Mouse (Mus musculus) B cell, adult 67 days (primary cell): ENCODE measurements around the gene Rasa1. TPM values are rescaled to one million over a fixed set of nuclear protein-coding genes. Genes with fewer than 3 reads are reported as not detected.

ENCODE experiments used
- total RNA-seq, 2 experiments: library from RNA; stranded (reverse); gene quantifications; 4 replicates each; pipeline ENCODE4 v1.2.4; 2023

Rasa1 gene
- 10 to 100 TPM; 81.1 to 97.6 TPM for total RNA-seq

DNA sequence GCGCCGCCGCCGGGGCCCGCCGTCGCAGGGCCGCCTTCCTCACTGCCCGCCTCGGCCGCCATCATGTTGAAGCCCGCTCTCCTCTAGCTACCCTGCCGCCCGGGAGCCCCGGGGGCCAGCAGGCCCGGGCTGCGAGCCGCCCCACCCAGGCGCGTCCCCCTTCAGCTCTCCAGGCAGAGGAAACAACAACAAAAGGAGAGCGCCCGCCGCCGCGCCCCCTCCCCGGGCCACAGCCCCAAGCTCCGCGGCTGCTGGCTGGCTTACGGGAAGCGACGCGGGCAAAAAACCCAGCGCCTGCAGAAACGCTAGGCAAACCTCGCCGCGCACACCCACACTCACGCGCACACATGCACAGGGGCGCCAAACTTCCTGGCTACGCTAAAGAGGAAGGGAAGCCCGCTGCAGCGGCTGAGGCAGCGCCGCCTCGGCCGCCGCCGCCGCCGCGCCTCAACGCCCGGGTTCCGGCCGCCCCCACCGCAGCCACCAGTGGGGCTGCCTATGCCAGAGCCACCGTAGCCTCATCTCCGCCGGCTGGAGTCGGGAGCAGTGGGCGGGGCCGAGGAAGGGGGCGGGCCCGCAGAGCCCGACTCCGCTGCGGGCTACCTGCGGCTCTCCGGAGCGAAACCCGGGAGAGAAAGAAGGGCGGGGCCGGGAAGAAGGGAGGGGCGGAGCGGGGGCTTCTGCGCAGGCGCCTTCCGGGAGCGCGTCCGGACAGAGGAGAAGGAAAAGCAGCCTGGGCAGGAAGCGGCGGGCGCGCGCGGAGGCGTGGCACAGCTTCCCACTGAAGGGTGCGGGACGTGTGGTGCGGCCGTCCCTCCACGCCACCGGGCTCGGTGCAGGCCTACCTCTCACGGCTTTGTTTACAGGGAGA is at the start of gene Rasa1:
Gene Rasa1, minus strand, starts transcription at position 288 of the 871 bp plus-strand sequence.

DNA sequence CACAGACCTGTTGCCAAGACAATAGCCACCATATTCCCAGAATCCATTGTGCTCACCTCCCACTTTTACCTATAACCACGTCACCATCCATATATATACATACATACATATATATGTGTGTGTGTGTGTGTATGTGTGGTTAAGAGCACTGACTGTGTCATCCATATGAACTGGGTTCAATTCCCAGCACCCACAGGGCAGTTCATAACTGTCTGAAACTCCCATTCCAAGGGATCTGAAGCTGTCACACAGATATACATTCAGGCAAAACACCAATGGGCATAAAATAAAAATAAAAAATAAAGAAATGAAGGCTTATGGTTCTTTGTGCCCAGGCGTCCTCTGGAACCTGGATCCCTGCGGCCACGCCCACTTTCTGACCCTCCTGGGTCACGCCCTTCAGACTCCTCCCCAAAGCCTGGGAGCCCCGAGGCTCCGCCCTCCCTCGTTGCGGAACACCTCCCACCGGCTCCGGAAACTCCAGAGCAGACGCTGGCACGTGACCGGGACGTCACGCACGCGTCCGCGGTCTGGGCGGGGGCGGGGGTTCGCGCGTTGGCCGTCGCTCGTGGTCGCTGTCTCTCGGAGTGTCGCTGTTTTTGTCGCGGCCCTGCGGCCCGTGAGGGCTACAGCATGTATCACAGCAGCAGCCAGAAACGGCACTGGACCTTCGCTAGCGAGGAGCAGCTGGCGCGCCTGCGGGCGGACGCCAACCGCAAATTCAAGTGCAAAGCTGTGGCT is 99.9 kb downstream of the Rasa1 start, which contains the start of gene Ccnh:
Gene Ccnh, plus strand, starts transcription at position 506 of the 741 bp plus-strand sequence.

Other genes starting within 250 kb of the Rasa1 start
- gene Ccnh, start 99.7 kb downstream of the Rasa1 start, total RNA-seq: 10 to 100 TPM; 15.2 to 20.7 TPM